Mouse (Mus musculus) liver, adult 2 months (tissue): ENCODE data around the gene Pkn3.
"Not testable (repeated sequence)": the region's sequence is repeated elsewhere in the genome, so short reads cannot be mapped to it uniquely, and the experiment has no call there.

Experiments used
- CTCF ChIP-seq: fragments of 200-500 bp; IDR thresholded peaks from 2 replicates; pipeline ENCODE4 v1.5.1; 2011; ENCODE audit warnings: low read depth, low read length, control low read depth
- POLR2A ChIP-seq: fragments of 200-500 bp; IDR thresholded peaks from 2 replicates; pipeline ENCODE4 v1.6.1; 2011; ENCODE audit warnings: low read length, control low read depth; ENCODE audit not compliant: insufficient read depth; ENCODE audit errors: extremely low read depth

DNA sequence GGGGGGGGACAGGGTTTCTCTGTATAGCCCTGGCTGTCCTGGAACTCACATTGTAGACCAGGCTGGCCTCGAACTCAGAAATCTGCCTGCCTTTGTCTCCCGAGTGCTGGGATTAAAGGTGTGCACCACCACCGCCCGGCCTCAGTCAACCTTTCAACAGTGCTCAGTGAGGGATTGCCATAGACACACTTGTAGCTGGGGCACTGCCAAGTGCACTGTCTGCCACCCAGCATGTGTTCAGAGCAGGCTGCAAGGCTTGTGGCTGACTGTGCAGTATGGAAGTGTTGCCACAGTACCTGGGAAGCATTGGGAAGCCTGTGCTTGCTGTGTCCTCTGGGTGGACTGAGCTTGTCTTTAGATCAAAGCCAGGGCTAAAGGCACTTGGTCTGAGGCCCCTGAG lies 62.5 kb downstream of the Pkn3 start:
- not testable (repeated sequence) for TF ChIP-seq CTCF, POLR2A
